Mouse (Mus musculus) cerebellum, adult 18-20 months (tissue): ENCODE measurements around the gene Msi2.

Experiments
- DNase-seq, 2 experiments: peaks; one replicate each; pipeline ENCODE4 v3.0.0; 2021

The Msi2 gene

DNA sequence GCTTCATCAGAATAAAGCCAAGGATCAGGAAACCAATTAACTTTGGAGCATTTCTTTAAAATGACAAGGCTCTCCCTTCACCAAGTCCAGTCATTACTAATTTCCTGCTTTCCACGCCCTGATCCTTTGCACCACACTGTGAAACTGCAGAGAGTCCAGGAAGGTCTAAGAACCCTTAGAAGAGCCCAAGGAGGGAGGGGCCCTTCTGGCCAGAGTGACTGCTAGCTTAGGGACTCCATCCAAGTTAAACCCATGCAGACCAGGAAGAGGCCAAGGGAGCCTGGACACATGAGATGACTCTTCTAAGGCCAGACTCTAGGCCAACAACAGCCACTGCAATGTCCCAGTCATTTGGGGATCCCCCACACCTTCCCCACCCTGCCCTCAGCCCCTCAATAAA lies 83.7 kb downstream of the Msi2 start:
- DNase-seq, result no peak

DNA sequence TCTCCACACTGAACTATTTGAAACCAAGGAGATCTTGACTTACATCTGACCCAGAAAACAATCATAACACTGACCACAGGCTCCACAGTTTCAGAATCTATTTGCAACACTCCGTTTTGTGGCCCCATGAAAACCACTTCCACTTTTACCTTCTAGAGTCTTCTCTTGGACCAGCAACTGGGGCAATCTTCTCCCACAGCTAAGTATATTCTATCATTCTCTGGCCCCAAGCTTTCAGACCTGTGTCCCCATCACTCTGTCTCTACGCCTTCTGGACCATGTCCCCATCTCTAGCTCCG lies 86.4 kb downstream of the Msi2 start:
- no peak for DNase-seq

DNA sequence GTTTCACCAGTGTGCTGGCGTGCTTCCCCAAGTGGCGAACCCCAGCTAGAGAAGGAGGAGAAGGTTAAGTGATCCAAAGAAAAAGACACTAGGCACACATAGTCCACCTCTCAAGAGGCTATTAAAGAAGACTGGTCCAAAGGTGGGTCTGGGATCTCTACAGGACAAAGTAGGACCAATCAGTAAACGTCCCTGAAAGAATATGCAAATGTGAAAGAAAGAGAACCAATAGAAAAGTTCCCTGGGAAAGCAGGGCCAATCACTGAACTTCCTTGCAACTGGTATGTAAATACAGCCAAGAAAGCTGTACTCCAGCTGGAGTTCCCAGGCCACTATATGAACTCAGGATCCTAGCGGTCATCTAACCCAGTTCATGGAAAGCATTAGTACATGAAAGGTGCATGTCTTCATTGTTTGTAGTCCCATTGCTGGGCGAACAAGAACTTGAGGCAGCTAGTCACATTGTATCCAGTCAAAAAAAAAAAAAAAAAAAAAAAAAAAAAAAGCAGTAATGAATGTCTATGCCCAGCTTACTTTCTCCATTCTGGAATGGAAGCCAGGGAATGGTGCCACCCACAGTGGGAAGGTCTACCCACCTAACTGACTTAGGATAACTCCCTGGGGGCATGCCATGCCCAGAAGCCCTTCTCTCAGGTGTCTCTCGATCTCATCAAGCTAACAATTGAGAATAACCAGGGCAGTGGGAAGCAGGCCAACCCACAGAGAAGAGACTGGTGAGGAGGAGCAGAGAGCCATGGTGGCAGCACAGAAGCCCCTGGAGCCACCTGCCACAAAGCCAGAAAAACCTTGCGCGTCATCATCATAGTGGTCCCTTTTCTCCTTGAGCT lies 87.0 kb downstream of the Msi2 start:
- DNase-seq, result no peak

DNA sequence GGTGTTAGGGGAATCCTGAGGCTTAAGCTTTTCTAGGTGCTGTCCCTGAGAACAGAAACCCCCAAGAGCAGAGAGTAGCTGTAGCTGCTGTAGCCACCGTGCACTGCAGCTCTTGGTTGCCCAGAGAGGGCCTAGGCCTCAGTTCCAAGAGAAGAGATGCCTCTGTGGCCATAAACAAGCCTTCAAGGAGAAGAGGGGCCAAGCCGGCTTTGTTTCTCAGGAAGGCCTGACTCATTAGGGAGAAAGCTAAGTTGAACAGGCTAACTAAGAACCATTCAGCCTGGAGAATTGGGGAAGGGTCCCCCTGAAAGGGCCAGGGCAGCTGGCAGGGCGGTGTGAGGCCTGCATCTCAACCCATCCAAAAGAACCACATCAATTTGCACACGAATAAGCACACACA lies 88.7 kb downstream of the Msi2 start:
- no peak for DNase-seq

DNA sequence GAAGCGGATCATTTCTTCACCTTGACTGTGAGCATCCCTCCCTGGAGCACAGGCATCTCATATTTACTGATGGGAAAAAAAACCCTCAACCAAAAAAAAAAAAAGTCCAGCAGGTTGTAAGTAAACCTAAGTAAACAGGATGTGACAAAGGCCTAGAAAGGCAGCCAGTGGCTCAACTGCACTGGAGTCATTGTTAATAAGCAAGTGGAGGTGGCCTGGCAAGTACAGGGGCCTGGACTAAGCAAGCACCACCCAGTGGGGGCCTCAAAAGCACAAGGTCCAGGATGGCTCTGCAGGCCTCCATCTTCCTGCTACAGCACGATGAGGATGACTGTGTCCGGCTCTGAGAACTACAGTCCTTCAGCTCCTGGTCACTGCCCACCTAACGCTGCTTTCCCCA lies 89.1 kb downstream of the Msi2 start:
- no peak for DNase-seq

DNA sequence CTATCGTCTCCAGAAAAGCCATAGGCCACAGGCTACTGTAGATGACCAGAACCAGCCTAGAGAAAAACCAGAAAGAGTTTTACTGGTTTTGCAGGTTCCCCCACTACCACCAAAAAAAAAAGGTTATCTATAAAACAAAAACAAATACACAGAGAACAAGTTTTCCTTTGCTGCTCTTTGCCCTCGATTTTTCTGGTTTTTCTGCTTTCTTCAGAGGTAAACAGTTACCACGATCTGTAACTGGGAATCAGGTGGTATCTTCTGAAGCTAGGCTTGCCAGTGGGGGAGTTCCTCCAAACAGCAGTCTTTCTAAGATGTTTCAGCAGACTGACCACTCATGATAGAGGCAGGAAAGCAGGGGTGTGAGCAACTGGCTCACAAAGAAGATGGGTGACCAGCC lies 89.6 kb downstream of the Msi2 start:
- no peak for DNase-seq

DNA sequence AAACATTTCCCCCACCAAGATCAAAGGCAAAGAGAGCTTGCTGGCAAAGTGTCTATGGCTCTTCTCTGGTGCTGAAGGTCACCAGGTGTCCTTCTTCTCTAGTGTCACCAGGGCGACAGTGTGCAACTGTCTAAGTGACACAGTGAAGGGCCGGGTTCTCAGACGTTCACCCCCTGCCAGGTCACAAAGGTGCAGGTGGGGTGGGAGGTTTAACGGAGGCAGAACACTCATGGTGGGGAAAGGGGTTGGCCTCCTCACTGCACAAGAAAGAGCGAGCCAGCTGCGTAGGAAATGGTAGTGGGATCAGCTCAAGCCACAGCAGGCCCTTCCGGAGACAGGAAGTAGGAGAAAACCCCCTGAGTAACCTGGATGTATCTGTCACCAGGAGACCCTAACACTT lies 91.0 kb downstream of the Msi2 start:
- no peak for DNase-seq

DNA sequence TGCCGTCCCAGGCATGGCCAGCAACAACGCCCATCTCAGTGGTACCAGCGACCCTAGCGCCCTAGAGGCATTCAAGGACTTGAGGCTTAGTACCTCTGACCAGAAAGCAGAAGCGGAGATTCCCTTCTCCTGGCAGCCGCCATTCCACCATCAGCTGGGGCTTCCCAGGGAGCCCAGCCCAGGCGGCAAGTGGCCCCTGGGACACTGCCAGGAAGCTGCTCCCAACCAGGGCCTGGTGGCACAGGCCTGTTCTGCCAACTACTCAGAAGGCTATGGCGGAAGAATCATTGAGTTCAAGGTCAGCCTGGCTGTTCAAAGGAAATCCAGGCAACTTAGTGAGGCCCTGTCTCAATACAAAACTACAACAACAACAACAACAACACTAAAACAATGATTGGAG lies 91.7 kb downstream of the Msi2 start:
- DNase-seq, result no peak

DNA sequence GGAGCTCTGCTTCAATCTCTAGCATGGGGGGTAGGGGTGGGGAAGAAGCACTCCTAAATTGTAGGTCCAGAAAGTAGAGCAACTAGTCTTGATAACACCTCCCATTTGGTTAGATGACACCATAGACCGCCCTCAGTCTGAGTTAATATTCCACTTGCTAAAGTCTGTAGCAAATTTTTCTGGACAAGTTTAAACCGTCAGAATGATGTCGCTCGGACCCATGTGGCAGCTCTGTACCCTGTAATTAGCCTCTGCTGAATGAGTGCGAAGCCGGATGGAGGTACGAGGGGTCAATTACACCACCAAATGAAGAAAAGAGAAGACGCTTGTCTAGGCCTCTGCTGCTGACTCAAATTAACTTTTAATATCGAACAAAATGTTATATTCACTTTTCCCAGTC lies 92.3 kb downstream of the Msi2 start:
- DNase-seq, result no peak

DNA sequence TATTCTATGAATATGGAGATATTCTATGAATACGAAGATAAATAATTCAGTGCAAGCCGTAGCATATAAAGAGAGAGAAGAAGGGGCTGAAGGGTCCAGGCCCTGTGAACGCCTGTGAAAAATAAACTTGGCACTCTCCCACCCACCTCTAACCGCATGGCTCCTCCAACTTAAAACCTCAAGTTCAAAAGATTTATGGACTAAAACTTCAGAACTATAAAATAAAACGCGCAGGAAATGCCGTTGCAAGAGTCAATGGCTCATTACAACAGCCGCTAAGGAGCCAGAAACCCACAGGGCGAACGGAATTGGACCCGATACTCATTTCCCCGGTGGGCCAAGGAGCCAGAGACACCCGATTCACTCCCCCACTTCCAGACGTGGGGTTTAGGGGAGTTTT lies 93.2 kb downstream of the Msi2 start:
- DNase-seq, result no peak

DNA sequence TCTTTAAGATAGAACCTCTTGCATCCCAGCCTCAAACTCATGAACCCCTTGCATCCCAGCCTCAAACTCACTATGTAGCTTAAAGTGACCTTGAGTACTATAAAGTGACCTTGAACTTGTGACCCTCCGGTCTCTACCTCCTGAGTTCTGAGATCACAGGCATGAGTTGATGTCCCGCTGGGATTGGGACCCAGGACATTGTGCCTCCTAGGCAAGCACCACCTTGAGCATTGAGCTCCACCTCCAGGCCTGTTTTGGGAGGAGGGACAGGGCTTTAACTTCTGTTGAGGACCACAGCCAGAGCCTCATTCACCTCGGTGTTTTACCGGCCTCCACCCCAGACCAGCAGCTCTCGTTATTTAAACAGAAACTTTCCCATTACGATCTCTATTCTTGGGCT lies 93.7 kb downstream of the Msi2 start:
- DNase-seq, result no peak

DNA sequence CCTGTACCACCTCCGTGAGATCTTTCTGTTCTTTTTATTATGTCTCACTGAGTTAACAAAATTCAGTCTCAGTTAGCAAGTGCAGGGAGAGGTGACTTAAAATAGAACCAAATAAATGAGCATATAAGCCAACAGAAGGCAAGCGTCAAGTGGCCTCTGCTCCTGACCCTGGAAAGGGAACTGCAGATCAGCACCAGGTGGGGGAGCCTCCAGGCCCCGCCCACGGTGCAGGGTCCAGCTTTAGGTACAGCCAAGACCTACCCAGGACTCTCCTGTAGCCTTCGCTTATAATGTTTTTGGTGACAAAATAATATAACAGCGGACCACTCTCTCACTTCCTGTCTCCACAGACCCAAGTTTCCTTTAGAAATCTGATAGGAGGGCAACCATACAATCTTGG lies 94.6 kb downstream of the Msi2 start:
- no peak for DNase-seq

DNA sequence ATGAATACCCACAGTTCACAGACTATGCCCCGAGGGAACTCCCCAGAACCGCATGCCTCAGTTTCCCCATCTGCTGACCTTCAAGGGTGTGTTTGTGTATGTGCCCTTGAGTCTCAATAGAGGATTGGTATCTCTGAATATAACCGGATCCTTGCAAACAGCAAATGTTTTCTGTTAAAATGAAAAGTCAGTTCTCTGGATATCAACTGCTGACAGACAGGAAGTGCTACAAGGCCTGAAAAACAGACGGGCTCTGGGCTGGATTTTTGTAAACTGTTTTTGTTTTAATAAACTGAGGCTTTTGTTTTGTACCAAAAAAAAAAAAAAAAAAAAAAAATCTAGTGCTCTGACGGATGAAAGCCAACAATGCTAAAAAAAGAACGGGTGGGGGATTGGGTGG lies 95.8 kb downstream of the Msi2 start:
- no peak for DNase-seq

DNA sequence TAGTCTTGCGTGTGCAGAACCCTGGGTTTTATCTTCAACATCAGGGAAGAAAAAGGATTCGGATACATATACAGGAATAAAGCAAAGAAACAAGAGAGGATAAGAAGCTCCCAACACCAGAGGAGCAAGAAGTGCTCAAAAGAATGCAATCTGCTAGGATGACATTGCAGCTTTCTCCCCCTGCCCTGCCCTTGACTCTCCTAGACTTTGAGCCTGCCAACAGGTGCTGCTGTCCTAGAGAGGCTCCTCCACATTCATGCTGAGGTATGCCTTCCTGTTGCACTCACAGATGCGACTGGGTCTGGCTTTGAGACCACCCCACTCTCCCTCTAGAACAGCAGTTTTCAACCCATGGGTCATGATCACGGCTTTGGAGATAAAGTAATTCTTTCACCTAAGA lies 96.5 kb downstream of the Msi2 start:
- no peak for DNase-seq

DNA sequence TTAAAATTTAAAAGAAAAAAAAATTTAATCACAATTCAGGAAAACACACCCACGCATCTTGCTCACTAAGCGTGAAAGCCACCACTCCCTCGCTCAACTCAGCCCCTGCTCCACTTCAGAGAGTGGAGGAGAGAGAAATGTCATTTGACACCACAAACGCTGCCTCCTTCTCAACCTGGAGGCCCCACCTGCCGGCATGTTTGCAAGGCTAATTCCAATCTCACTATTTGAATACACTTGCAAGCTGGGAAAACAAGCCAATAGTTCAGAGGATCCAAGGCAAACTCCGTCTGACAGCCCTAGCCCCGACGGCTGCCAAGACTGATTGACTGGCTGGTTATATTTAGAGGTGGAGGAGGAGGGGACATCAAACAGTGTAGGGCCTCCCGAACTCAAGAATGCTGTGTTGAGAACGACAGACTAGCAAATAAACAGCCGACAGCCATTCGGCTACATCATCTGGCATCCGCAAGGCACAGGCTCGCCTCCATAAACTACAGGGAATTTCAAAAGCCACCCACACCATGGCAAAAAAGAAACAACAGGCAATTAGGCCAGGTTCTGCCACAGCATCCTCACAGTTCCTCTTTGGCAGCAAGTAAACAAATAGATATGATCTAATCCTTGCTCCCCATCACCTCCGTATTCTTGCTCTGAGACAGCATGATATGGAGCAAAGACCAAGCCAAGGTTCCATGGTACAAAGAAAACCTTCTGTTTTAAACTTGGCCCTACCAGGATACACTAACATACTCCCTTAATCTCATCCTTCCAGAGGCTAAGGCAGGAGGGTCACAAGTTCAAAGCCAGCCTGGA lies 97.9 kb downstream of the Msi2 start:
- peak; percentile 40 to 55 for DNase-seq

DNA sequence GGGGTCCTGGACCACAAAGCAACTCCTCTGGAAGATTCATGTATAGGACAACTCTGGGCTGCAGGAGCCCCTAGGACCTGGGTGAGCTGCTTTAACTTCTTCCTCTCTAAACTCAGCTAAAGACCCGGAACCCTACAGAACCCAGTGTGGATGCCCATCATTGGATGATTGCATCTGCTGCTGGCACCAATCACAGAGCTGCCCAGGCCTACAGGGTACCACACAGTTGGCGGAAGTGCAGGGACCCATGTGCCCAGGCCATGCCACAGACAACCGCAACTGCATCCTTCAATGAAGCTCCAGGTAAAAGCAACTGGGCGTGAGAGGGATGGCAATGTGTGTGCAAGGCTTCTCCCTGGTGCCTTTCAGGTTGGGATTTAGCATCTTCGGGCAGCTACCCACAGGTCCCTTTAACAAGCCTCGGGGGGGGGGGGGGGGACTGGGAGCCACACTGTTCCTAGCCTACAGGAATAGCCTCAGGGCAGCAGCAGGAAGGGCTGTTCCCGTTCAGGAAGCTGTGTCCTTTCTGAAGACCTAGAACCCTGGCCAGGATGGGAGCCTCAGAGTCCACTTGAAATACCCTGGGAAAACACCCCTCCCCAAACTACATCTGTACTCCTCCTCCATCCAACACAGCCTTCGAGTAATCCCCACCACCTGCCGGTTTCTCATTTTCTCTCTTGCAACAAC lies 98.7 kb downstream of the Msi2 start:
- DNase-seq, result no peak

DNA sequence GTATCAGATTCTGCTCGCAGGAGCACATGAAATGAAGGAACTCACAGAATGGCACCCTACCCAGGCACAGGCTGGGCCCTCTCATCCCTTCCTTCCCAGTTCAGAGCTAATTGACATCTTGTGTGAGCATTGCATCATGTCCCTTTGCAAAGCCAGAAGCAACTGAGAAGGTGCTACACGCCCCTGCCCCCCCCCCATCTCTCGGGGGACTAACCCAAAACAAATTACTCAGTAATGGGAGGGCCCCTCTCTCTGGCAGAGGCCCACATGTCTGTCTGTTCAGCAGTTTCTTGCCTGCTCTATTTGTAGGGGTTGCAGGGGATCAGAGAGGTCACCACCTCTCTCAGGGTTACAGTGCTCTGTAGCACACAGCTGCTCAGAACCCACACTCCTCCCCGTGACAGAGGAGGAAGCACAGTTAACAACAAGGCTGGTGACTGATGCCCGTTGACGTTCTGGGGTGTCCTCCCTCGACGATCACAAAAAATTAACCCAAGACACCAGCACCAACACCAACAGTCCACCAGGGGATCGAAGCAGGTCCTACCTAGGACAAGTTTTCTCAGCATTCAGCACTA lies 99.5 kb downstream of the Msi2 start:
- DNase-seq, result no peak

DNA sequence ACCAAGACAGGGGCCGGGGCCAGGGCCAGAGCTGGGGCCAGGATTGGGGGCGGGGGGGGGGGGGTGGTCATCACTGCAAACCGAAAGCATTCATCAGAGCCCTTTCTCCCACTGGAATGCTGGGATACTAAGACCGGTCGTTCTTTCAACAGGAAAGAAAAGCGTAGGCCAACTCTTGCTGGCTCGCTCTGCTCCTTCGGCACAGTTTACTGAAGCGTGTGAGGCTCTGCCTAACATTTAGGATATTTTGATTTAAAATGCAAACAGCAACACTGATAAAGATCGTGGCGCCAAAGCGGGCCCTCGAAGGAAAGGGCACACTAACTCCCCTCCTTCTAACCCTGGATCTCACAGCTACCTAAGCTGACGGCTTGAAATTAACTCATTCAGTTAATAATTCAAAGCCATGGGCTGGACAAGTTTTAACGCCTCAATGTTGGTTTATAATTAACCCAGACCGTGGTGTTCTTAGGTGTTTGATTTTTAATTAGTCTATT lies 100.3 kb downstream of the Msi2 start:
- no peak for DNase-seq

DNA sequence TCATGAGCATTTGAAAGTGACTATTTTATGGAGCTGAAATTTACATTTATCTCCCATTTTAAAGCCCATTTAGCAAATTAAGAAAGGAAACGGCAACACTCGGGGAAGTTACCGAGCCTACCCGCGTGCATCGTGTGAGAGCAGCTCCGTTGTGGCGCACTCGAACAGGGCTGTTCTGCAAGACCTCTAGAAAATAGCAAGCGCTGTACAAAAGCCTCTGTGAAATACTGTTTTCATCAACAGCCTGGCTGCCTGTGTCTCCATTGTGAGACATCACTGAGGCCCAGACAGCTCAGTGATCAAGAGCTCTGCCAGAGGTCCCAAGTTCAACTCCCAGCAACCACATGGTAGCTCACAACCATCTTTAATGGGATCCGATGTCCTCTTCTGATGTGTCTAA lies 100.9 kb downstream of the Msi2 start:
- DNase-seq, result no peak

DNA sequence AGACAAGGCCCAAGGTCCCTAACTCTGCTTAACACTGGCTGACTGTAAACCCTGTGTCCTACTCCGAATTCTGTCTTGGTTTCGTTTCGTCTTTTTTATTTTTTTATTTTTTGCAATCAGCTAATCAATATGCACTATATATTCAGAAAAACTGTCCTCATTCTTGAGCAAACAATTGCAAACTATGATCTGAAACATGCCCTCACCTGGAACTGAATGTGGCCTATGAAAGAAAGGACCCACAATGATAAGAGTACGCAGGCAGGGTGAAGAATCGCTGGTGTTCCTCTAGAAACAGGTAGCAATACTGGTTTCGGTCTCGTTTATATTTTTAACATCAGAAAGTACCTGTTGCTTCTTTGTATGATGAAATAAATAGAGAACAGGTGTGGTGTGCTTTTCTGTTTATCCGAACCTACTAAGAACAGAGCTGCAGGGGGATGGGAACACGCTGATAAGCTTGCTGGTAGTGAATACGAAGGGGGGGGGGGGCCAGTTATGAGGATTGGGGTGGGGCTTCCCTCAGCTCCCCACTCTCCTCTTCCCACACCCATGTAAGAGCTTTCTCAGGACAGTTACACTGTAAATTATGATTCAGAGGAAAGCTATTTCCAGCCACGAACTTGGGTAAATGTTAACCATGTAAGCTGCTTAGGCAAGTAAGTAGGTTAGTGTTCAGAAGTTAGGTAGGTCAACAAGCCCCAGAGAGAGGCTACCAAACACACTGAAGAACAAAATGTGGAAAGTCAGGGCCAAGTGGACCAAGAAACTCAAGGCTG lies 103.6 kb downstream of the Msi2 start:
- no peak for DNase-seq

DNA sequence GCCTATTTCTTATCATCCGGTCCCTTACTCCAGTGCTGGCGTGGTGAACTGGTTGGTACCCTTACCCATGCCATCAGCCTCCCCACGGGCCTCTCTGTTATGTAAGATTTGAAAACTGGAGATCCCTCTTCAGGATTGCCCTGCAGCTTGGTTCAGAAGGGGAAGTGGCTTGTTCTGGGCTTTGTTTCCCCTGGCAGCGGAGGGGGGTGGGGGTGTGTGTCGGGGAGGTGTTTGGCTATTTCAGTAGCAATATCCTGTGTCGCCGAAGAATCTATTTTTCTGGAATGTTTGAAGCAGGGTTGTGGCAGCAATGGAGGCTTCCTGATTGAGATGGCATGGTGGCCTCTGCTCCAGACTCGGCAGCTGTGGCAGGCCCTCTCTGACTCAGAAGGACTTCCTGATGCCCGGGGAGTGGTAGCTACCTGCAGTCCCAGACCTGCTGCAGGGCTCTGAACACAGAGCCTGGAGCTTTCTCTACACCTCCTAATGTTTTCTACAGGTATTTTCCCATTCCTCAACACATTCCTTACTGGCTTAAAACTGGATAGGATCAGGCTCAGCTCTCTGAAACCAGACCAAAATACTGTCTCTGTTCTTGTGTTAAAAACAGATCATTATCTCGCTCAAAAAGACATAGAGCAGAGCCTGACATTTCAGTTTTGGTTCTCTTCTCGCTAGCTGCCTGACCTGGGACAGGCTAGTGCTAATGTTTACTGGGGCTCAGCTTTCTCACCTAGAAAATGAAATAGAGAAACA lies 104.4 kb downstream of the Msi2 start:
- no peak for DNase-seq

DNA sequence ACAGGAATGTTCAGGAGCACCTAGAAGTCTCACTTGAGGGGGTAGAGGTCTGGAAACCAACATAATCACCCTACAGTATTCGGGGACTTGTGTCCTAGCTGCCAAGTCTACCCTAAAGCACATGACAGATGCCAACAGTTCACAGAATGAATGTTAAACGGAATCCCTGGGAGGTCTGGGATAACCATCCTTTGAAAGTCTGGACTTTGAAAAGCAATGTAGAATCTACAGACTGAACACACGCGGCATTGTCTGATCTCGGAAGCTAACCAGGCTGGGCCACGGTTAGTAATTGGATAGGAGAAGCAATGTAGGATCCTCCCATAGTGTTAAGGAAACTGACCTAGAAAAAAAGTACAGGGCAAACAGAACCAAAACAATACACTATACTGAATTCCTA lies 105.3 kb downstream of the Msi2 start:
- no peak for DNase-seq
